Mouse (Mus musculus): ENCODE results near the gene Asah2. TPM values are rescaled to one million over a fixed set of nuclear protein-coding genes. Genes with fewer than 3 reads are reported as not detected.
"Not testable (repeated sequence)": the region's sequence is repeated elsewhere in the genome, so short reads cannot be mapped to it uniquely, and the experiment has no call there.

Gene Asah2
- 5.8 and 6.2 TPM in 2 replicates for polyA plus RNA-seq (2012; rRNA removed)

- TF ChIP-seq CTCF (IDR thresholded peaks at IDR 0.05; ENCODE audit: extremely low read depth, insufficient read depth, low read length) (no peak), POLR2A (IDR thresholded peaks at IDR 0.05; ENCODE audit: extremely low read depth, insufficient read depth, low read length) (peak; percentile 48; the same call in 1 of the 2 replicates)
- Histone ChIP-seq H3K27ac (ENCODE audit: insufficient read depth, low read length) (0 out of 2 replicates have a peak within 1 kb of the TSS, but pooled peaks have one; percentile 41), H3K4me3 (ENCODE audit: insufficient read depth, low read length) (peak within 1 kb of the TSS; percentile 70), H3K4me1 (ENCODE audit: control insufficient read depth, insufficient read depth, low read length) (peaks cover 2% of the 10 kb centered on the region; the same call in 1 of the 2 replicates)
Measured at GRCm38 (mm10) chr19:32107771-32108306, at the start of gene Asah2. Gene Asah2 (minus strand): TSS chr19:32108211.

- H3K27ac ChIP-seq (ENCODE audit: insufficient read depth, low read length), result no peak overlapping the region
- H3K4me3 ChIP-seq (ENCODE audit: insufficient read depth, low read length), result no peak overlapping the region
- TF ChIP-seq CTCF (IDR thresholded peaks at IDR 0.05; ENCODE audit: extremely low read depth, insufficient read depth, low read length) (no peak), POLR2A (IDR thresholded peaks at IDR 0.05; ENCODE audit: extremely low read depth, insufficient read depth, low read length) (no peak)
- peaks cover 4% of the 10 kb centered on the region for H3K4me1 ChIP-seq (ENCODE audit: control insufficient read depth, insufficient read depth, low read length)
Measured at GRCm38 (mm10) chr19:32157045-32157444, 49.0 kb upstream of the Asah2 start.

GRCm38 (mm10) chr19:32152529-32152928 lies 44.5 kb upstream of the Asah2 start:
- no peak for TF ChIP-seq CTCF (IDR thresholded peaks at IDR 0.05; ENCODE audit: extremely low read depth, insufficient read depth, low read length)
- TF ChIP-seq POLR2A (IDR thresholded peaks at IDR 0.05; ENCODE audit: extremely low read depth, insufficient read depth, low read length), result no peak
- 0 out of 2 replicates have a peak overlapping the region, but pooled peaks have one; percentile 8 for H3K27ac ChIP-seq (ENCODE audit: insufficient read depth, low read length)
- no peak overlapping the region for H3K4me3 ChIP-seq (ENCODE audit: insufficient read depth, low read length)
- peaks cover 5% of the 10 kb centered on the region for H3K4me1 ChIP-seq (ENCODE audit: control insufficient read depth, insufficient read depth, low read length)

- no peak overlapping the region for H3K4me3 ChIP-seq (ENCODE audit: insufficient read depth, low read length)
- peaks cover 4% of the 10 kb centered on the region for H3K4me1 ChIP-seq (ENCODE audit: control insufficient read depth, insufficient read depth, low read length)
- TF ChIP-seq POLR2A (IDR thresholded peaks at IDR 0.05; ENCODE audit: extremely low read depth, insufficient read depth, low read length), result no peak
- TF ChIP-seq CTCF (IDR thresholded peaks at IDR 0.05; ENCODE audit: extremely low read depth, insufficient read depth, low read length), result no peak
- no peak overlapping the region for H3K27ac ChIP-seq (ENCODE audit: insufficient read depth, low read length)
Measured at GRCm38 (mm10) chr19:32148710-32149109, 40.7 kb upstream of the Asah2 start.

GRCm38 (mm10) chr19:32142383-32142782 lies 34.4 kb upstream of the Asah2 start:
- Histone ChIP-seq H3K4me1 (ENCODE audit: control insufficient read depth, insufficient read depth, low read length) (no peaks in the 10 kb centered on the region), H3K27ac (ENCODE audit: insufficient read depth, low read length) (no peak overlapping the region), H3K4me3 (ENCODE audit: insufficient read depth, low read length) (no peak overlapping the region)
- TF ChIP-seq POLR2A (IDR thresholded peaks at IDR 0.05; ENCODE audit: extremely low read depth, insufficient read depth, low read length), result no peak
- TF ChIP-seq CTCF (IDR thresholded peaks at IDR 0.05; ENCODE audit: extremely low read depth, insufficient read depth, low read length), result no peak

- peaks cover 2% of the 10 kb centered on the region; the same call in 1 of the 2 replicates for H3K4me1 ChIP-seq (ENCODE audit: control insufficient read depth, insufficient read depth, low read length)
- H3K27ac ChIP-seq (ENCODE audit: insufficient read depth, low read length), result no peak overlapping the region
- H3K4me3 ChIP-seq (ENCODE audit: insufficient read depth, low read length), result no peak overlapping the region
- no peak for TF ChIP-seq POLR2A (IDR thresholded peaks at IDR 0.05; ENCODE audit: extremely low read depth, insufficient read depth, low read length)
- no peak for TF ChIP-seq CTCF (IDR thresholded peaks at IDR 0.05; ENCODE audit: extremely low read depth, insufficient read depth, low read length)
Measured at GRCm38 (mm10) chr19:32138361-32139088, 30.5 kb upstream of the Asah2 start.

- TF ChIP-seq POLR2A (IDR thresholded peaks at IDR 0.05; ENCODE audit: extremely low read depth, insufficient read depth, low read length) (no peak), CTCF (IDR thresholded peaks at IDR 0.05; ENCODE audit: extremely low read depth, insufficient read depth, low read length) (no peak)
- H3K27ac ChIP-seq (ENCODE audit: insufficient read depth, low read length), result no peak overlapping the region
- H3K4me1 ChIP-seq (ENCODE audit: control insufficient read depth, insufficient read depth, low read length), result peaks cover 2% of the 10 kb centered on the region; the same call in 1 of the 2 replicates
- H3K4me3 ChIP-seq (ENCODE audit: insufficient read depth, low read length), result no peak overlapping the region
Measured at GRCm38 (mm10) chr19:32137904-32138303, 29.9 kb upstream of the Asah2 start.

- no peak overlapping the region for H3K4me3 ChIP-seq (ENCODE audit: insufficient read depth, low read length)
- TF ChIP-seq CTCF (IDR thresholded peaks at IDR 0.05; ENCODE audit: extremely low read depth, insufficient read depth, low read length), result no peak
- TF ChIP-seq POLR2A (IDR thresholded peaks at IDR 0.05; ENCODE audit: extremely low read depth, insufficient read depth, low read length), result no peak
- H3K4me1 ChIP-seq (ENCODE audit: control insufficient read depth, insufficient read depth, low read length), result peaks cover 2% of the 10 kb centered on the region; the same call in 1 of the 2 replicates
Measured at GRCm38 (mm10) chr19:32136888-32137625, 29.0 kb upstream of the Asah2 start.

GRCm38 (mm10) chr19:32131707-32132488 lies 23.9 kb upstream of the Asah2 start:
- H3K4me3 ChIP-seq (ENCODE audit: insufficient read depth, low read length); H3K27ac ChIP-seq (ENCODE audit: insufficient read depth, low read length); H3K4me1 ChIP-seq (ENCODE audit: control insufficient read depth, insufficient read depth, low read length): not testable (repeated sequence)

More at GRCm38 (mm10) chr19:32136888-32137625, 29.0 kb upstream of the Asah2 start:
- H3K27ac ChIP-seq (ENCODE audit: insufficient read depth, low read length), result no peak overlapping the region

Measured in cortical plate, adult 2 months (tissue).